Mouse (Mus musculus) T-cell, adult 2 months (primary cell): ENCODE measurements around the gene Gm17571.

Experiments
- DNase-seq: peaks from one replicate; pipeline ENCODE4 v3.0.0; 2022; ENCODE audit warnings: low spot score

The Gm17571 gene

DNA sequence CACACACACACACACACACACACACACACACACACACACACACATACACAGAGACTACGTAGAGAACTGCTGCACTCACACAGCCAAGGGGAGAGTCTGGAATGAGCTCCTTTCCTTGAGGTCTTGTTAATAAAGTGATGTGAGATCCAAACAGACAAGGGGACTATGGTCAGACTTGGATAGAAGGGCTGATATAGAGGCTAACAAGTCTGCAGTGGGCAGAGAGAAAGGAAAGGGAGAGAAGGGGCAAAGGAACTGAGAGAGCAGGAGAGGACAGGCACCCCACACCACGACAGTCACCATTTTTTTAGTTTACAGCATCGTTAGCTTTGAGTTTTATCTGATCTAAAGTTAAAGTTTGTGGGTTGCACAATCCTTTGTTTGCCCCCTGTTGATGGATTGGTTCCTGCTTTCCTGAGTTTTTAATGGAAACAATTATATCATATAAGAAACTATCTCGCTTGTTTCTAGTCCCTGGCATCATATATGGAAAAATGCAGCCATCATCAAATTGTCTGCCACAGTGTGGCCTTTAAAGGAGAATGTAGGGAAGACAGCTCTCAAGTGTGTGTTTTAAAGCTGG, at the start of gene Gm17571:
Gm17571 (minus strand) TSS at position 51 of the 583 bp plus-strand sequence.
- no peak for DNase-seq

DNA sequence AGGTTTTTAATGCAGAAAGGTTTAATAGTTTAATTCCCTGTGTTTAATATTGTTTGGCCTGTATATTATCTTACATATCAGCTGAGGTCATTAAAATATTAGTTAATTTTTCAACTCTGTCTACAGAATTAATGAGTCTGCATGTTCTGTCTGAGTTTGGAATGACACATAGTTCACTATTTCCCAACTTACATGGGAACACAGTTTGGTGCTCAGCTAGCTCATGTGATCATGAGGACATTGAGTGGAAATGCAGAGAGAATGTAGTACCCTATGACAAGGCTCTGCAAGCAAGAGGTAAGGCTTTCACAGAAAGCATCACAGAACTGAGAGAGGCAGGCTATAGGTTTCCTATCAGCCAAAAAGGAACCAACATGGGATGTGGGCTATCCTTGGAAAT, 49.0 kb upstream of the Gm17571 start:
- no peak for DNase-seq

DNA sequence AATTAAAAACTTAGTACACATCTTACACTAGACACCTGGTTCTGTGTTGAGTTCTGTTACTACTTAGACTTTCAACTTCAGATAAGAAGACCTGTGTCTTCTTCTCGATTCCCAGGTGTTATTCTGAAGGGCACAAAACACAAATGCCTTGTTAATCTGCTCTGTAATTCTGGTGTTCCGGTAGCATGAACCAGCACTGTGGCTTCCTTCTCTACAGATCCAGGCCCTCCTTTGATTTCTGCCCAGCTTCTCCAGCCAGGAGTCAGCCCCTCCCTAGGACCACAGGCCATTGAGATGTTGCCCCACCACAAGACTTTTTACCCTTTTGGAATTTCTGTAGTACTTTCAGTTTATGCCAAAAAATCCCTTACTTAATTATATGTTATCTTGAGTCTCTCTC, 47.2 kb upstream of the Gm17571 start:
- no peak for DNase-seq

DNA sequence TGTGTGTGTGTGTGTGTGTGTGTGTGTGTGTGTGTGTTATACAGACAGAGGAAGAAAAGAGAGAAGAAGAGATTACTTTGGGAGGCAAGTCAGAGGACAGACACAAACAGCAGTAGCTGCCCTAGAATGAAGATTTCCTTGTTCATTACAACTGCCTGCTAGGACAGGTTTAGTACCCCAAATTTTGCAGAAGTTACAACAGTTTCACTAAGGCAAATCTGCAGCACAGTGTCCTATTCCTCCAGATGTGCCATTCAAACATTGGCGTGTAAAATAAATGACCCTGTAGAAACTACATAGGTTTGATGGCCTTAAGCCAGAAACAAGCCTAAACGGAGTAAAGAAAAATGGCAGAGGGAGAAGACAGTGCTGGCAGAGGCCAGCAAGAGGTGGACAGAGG, 46.3 kb upstream of the Gm17571 start:
- DNase-seq, result no peak

DNA sequence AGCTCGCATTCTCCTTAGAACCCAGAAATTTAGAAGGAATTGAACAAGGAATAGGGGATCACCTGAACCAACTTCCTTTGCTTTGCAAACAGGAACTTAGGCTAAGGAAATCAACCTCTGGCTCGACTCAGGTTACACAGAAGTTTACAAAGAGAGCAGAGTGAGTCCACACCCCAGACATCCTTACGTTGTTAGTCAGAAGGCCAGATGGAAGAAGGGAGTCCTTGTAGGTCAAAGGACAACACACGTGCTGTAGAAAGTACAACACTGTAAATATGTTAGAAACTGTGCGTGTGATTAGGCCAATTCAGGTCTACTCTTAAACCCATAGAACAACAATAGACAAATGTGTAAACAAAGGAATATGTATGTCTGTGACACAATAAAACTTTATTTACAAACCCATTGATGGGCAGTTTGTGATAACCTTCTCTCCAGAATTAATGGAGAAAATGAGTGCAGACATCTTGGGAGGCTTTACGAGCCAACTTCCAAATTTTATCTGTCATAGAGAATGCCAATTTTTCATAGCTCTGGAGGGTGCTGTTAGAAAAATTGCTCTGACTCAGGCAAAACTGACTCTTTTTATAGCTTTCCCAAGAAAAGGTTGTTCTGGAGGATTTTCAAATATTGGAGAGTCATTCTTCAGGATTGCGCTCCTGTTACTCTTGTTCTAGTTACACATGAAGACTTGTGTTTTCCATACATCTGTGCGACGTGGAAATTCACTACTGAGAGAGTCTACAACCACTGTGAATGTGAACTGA, 45.5 kb upstream of the Gm17571 start:
- no peak for DNase-seq

DNA sequence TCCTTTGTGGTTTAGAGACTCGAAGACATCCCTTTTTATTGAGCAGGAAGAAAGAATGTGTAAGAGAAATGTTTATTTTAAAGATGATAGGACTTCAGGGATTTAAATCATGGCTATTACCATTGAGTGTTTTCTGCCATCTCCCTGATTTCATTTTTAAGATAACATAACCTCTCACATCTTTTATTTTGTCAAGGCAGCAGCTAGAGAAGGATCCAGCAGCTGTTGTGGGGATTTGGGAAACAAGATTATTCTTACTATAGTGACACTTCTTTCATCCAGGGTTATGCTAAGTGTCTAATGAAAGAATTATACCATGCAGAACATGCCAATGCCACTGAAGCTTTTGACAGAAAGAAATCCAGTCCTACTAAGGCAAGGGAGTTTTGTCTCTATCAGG, 44.6 kb upstream of the Gm17571 start:
- DNase-seq, result no peak

DNA sequence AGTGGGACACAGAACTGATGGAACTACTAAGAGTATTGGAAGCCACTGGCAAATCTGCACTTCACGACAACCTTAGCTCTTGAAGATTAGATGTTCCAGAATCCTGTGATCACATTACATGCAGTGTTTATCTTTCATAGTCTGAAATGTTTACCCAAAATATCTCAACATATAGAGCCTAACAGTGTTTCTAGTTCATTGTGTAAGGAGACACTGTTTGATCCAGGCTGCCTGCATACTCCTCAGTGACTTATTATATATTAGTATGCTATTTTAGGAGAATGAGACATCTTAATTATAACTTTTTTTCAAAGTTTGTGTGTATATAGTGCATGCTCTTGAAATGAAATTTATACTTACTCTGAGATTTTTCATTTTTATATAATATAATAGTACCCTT, 39.4 kb upstream of the Gm17571 start:
- no peak for DNase-seq

DNA sequence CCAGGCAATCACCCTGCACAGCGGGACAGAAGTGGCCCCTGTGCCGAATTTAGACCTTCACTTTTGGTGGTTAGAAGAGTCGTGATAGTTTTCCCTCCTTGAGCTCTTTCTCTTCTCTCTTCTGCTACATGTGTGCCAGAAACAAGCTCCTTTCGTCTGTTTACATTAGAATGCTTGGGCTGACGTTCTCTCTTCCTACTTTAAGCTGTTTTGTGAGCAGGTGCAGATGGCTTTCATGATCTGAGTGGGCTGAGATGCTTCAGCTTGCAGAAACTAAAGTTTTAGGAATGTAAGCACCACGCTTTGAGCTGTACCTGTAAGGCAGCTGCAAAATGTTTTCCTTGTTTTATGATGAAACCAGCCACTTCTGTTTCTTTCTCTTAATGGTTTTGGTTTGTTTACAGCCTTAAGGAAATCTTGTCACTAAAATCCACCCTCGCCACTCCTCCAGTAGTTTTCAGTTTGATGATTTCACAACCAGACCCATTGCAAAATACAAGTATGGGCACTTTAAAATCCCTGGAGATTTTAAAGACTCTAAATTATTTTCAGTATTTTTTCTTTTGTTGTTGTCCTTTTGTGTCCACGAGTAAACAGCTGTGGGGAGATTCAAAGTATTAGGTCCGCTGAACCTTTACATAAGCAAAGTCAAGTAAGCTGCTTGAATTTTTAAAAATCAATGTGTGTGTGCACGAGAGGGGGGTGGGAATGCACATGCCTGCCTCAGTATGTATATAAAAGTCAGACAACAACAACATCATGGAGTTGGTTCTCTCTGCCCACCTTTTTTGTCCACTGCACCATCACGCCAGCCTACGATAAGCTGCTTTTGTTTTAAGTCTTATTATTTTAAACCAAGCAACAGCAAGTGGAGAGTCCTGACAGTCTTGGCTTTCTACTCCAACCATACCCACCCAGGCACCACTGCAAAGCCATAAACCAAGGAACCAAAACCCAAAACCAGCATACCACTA, 38.0 kb upstream of the Gm17571 start:
- no peak for DNase-seq

DNA sequence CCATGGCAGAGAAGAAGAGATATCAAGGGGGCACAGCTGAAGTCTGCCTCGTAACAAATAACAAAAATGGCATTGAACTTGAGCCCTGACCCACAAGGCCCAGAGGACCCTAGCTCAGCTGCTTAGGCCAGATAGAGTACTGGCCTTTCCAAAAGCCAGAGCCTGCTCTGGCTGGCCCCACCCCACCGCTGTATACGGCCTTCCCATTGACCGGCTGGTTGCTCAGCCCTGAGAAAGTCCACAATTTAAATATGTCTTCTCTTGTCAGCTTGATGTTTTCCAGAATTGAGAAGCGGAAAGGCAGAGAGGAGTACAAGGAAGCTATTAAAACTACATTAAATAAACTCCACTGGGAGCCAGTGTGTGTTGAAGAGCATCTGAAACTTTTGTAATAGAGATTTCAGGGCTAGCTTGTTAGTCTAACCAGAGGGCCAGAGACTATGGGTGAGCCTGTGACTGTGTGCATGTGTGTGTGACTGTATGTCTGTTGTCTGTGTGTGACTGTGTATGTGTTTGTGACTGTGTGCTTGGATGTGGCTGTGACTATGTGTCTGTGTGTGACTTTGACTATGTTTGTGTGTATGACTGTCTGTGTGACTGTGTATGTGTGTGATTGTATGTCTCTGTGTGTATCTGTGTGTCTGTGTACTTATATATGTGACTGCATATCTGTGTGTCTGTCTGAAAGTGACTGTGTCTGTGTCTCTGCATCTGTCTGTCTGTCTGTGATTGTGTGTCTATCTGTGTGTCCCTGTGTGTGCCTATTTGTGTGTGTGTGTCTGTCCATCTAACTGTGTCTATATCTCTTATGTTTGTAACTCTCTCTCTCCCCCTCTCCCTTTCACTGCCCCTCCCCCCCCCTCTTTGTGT, 36.9 kb upstream of the Gm17571 start:
- no peak for DNase-seq

DNA sequence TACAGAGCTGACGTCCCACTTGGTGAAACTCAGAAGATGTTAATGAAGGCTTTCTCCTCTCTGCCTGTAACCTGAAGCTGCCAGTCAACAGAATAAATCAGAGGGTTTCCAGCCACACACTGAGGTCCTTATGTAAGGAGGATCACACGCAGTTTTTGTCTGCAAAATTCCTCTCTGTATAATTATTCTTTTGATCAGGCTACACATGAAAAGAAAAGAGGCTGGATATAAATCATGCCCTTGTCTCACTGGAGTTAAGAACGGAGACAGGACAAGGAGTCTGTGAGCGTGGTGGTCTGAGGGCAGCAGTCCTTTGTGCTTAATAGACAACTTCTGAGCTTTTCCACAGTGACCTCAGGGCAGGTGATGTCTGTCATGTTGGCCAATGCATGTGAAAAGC, 32.7 kb upstream of the Gm17571 start:
- no peak for DNase-seq

DNA sequence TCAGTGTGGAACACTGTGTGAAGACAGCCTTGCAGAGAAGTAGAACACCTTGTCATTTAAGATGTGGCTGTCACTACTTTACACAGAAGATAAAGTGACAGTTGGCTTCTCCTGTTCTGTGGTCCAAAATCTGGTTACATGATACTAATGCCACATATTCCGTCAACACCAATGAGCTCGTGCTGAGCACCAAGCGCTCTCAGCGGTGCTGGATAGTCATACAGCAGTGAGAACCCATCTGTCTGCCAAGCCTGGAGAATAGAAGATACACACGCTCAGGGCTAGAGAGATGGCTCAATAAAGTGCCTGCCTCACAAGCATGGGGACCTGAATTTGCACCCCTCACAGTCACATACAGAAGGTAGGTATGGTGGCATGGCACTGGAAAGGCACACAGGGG, 28.4 kb upstream of the Gm17571 start:
- DNase-seq, result no peak

DNA sequence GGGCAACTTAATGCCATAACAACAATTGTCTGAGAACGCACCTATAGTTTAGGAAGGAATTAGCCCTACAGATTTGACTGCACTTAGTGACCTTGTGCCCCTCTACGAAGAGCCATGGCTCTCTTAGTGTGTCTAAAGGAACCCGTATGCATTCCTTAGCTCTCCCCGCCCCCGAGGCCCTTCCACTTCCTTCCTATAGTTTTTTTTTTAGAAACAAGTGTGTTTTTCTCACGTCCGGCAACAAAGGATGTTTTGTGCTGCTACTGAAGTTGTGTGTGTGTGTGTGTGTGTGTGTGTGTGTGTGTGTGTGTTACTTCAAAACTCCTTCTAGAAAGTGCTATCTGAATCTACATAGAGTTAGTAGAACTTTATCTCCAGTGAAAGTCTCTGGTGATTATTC, 23.5 kb upstream of the Gm17571 start:
- DNase-seq, result peak; percentile 66

DNA sequence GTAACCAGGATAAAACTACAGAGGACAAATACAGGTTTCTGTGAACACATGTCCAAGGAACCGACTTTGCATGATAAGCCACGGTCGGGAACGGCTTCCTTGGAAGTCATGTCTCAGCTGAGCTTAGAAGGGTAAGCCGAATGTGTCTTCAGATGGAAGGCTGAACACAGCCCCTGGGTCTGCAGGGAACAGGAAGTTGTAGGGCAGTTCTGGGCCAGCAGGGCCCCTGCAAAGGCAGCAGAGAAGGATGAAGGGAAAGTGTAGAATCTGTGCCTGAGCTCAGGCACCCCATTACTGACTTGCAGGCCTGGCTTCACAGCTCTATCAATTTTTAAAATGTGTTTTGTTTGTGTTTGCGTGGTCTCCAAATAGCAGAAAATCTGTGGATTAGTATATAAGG, 22.2 kb upstream of the Gm17571 start:
- peak; percentile 61 for DNase-seq

DNA sequence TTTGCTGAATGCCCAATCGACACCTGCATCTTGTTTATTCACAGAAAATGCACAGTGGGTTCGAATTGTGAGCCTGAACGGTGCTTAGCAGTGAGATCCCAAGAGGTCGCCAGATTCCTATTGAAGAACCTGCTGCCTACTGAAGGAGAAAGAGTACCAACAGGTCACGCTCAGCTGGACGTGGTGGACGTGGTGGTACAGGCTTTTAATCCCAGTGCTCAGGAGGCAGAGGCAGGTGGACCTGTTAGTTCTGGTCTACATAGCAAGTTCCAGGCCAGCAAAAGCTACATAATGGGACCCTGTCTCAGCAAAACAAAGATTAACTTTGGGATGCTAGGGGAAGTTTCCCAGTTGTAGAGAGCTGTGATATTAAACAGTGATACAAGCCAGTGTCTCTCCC, 21.2 kb upstream of the Gm17571 start:
- DNase-seq, result no peak

DNA sequence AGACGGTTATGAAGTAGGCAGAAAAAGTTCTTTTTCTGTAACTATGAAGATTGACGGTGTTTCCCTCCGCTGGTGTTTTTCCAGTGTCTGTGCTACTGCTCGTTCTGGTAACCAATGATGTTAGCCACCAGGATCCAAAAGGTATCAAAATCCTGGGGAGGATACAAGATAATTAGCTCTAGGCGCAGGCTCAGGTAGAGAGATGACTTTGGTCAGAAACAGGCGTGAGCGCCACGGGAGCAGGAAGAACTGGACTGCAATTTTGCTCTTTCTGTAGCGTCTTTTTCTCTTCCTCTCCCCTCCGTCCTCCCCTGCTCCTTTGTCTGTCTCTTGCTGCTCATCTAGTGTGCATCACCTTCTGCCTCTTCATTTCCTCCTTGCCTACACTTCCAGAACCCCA, 20.3 kb upstream of the Gm17571 start:
- no peak for DNase-seq

DNA sequence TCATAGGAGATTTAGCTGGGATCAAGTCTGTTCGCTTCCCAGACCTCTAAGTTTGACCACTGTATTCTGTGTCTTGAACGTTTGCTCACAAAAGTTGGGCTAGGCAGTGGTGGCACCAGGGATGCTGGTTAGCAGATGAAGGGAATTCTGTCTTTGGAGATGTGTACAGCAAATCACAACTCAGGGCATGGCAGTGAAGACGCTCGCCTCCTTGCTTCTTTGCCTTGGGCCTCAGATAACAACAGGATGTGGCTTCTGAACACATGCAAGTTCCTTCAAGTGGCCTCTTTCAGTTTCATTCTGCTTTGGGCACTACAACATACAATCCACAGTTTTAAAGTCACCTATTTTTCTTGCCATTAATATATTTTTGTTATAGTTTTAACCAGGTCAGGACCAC, 19.8 kb upstream of the Gm17571 start:
- DNase-seq, result peak; percentile 87

DNA sequence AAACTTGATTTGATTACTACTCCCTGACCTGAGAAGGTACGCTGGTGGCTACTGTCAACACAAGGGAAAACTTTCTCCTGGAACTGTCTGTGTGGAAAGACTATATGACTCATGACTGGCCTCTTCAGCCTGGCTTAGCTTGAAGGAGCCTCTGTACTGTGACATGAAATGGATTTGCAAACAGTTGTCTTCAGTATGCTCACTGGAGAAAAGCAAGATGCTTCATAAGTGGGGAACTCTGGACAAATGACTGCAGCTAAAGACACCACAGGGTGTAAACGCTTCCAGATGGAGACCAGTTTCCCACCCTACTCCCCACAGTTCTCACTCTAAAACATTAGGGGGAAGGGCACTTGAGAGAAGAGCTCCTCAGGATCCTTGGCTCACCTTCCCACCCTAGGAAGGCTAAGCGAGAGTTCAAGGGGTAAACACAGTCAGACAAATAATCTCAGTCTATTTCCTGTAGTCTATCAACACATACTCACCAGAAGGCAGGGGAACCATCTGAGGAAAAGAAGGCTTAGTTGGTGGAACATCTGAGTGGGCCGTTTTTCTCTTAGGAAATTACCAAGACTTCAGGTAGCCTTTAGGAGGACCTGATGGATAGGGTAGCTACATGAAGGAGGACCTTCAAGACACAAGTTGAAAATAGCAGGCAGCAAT, 18.9 kb upstream of the Gm17571 start:
- no peak for DNase-seq

DNA sequence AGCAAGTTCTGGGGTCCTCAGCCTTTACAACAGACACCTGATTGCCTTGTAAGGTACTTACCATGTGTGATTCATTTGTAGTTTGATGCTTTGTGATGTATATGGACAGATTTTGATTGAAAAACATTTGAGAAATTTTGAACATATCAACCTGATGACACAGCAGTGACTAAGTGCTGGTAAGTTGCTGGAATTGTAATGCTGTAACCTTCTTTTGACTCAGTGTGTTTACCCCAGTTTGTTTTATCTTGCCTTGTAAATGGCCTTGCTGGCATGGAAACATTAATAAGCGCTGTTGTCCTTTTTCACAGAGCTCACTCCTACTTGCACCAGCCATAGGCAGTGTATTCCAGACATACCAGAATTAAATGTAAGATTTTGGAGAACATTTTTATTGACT, 14.4 kb upstream of the Gm17571 start:
- no peak for DNase-seq

DNA sequence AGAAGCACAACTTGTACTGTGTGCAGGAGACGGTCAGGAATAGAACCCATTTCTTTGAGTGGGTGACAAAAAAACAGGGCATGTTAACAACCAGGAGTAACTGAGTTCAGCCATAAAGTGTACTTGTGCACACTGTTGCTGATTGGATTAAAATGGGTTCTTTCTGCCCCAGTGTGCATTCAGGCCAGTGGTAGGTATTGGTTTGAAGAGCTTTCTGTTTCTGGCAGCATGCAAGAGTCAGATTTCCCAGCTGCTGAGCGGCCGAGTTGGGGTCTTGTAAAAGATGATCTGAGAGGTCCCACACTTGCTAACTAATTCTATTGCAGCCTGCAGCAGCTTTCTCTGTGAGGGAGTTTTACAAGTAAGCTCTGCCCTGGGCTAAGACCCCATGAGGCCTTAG, 13.5 kb upstream of the Gm17571 start:
- DNase-seq, result no peak

DNA sequence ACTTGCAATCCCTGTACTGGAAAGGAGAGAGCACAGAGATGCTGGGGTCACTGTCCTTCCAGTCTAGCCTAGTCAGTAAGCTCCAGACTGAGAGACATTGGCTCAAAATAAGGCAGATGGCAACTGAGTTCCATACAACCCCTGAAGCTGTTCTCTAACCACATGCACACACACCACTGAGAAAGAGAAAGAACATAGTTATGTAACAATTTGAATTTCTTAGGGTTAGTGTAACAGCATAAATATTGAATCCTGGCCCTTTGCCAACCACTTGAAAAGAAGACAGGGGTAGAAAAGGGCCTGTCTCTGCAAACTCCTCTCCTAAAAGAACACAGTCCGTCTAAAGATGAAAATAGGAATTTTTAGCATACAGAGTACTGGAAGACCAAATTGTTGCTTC, 12.8 kb upstream of the Gm17571 start:
- DNase-seq, result no peak

DNA sequence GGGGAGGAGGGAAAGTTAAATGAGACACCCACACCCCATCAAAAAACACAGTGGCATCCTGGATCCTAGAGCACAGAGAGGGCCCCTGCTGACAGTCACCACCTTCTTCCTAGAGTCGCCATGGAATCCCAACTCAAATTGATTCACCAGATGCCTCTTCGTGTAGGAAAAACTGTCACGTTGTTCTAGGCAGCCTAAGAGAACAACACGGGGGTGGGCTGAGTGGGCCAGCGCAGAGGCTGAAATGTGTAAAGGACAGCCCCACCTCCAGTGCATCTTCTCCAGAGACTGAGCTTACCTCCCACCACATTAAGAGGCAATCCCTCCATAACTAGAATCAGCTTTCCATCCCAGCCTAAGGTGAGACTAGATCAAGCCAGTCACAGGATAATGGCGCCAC, 11.2 kb upstream of the Gm17571 start:
- DNase-seq, result no peak
